Mouse (Mus musculus): Measurements from ENCODE around the gene Tsku.
A peak's percentile ranks its signal among the peaks of the same experiment; 100 is the strongest.

Tsku gene

DNA sequence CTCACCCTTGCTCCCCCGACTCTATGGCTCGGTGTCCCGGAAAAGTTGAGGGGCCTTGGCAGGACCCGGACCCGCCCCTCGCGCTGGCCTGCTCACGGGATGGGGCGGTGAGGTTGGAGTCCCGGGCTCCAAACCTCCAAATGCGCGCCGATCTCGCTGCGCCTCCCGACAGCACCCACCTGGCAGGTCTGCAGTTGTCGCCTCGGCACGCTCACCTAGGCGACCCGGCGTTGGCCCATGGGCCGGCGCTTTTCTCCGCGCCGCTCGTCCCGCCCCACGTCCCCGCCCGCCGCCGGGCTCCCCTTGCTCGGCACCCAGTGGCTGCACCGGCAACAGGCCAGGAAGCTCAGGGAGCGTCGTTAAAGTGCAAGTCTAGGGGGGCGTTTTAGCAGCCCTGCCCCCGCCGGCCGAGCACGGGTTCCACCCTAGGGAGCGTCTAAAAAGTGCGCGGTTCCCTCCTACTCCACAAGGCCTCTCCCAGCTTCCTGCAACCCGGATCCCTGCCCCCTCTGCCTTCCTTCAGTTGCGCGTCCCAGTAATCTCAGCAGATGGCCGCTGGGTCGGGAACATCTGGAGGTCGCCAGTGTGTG is at the start of gene Tsku:
Tsku (minus strand) TSS at position 266 of the 590 bp plus-strand sequence.
- peak; percentile 92 for DNase-seq (ENCODE audit: low spot score in 2 of 2)

DNA sequence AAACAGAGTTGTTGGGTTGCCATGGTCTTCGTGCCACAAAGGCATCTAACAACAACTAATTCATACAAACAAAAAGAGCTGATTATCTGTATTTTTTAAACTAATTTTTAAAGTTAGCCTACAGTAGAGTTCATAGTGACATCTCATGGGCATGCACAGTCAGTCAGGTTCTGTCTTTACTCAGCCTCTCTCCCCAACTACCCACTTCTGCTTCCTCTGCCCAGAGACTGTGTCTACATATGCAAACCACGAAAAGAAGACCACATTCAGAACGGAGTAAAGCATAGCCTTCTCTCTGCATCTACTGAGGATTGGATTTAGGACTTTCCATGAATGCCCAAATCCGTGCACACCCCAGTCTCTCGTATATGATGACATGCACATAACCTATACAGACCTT is 46.5 kb upstream of the Tsku start:
- DNase-seq (ENCODE audit: low spot score in 2 of 2), result no peak

DNA sequence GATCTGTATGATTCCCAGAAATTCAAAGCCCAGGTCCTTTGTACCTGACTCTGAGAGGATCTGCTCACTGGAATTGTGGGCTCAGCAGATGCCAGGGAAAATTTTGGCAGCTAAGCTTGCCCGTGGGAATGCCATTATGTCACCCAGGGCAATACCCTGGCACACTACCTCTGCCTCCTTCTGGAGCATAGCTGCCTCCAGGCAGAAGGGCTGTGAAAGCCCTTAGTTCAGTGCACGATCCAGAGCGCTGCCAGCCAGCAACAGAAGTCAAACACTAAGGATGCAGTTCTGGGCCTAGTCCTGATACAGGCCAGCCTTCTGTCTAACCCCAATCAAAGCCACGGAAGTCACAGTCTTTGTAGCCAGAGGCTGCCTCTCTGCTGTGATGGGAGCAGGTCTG is 42.9 kb upstream of the Tsku start:
- no peak for DNase-seq (ENCODE audit: low spot score in 2 of 2)

DNA sequence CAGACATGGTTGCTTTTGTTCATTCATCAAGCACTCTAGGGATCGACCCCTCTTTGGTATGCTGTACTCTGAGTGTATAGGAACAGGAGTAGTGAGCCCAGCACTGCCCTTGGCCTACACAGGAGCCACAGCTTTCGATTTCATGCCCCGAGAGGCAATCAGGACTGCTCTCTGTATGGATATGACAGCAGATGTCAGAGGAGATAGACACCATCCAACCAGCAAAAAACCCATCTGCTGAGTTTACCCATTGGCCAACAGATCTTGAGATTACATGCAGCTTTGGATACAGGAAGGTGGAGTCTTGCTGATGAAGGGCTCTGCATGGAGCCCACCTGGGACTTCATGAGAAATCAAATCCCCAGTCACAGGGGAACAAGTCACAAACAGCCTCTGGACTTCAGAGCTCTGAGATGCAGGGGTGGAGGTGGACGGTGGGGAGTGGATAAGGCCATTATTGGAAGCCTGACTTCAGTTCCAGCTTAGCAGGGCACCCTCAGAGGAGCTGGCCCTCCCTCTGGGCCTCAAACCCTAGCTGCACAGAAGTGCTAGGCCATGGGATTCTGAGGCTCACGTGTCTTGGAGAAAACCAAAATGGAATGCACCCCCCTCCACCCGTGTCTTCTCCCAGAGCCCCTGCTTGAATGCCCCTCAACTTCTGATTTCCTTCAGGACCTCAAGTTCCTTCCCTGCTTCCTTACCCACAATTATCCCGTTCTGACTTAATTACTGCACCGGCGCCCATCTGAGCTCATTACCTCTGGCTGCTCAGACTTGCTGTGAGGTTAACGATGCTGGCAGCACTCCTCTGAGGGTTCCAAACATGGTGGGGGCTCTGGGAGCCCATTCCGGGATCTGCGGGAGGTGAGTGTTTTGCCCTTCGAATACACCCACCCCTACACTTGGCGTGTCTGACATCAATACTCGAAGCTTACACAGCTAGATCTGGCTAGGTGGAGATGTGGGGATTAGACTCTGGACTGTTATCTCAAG is 41.8 kb upstream of the Tsku start:
- no peak for DNase-seq (ENCODE audit: low spot score in 2 of 2)

DNA sequence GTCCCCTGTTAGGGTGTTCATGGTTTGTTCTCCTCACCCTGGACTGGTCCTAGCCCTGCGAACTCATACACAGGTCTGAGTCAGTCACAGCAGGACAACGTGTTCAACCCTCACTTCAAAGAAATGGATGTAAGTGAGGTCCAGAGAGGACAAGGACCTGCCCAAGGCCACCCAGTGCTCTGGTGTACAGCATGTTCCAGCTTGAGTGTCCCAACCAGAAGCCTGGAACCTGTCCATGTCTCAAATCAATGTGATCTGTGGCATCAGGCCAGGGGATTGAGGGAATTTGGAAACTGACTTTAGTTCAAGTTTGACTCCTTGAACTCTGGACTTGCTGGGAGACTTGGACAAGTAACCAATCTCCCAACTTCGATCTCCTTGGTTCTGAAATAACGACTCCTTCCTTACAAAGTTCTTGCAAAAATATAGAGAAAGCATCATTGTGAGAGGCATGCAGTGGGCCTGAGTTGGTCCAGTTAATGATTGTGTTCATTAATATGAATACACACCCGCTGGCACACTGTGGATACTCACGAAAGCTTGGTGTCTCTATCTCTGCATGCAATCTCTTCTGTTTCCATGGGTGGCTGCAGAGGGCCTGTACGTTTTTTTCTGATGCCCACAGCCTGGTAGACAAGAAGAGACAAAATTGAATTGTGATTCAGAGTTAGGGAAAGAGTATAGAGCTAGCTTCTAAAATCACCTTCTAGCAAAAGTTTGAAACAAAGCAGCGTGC is 31.5 kb upstream of the Tsku start:
- DNase-seq (ENCODE audit: low spot score in 2 of 2), result no peak

DNA sequence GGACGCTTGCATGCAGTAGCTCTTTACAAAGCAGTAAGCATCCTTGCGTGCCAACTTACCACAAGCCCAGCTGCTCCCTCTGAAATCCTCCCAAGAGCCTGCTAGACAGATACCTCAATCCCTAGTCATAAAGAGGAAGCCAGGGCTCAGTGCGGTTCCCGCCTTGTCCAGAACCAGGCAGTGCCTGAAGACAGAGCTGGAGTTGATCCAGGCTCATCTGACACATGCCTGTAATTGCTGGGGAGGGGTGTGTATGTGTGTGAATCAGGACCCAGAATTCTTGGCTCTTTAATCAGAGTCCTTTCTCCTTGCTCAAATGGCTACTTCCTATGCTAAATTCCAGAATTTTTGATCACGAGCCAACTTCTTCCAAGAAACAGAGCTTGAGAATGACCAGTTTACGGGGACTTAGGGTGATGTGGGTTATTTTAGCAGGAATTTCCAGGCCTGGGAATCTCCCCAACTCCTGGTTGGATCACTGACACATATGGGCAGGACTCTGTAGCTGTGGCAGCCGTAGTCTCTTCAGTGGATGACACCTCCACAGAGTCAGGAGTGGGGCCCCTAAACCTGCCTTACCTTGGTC is 30.3 kb upstream of the Tsku start:
- peak in 1 of 2 experiments; percentile 33 for DNase-seq (ENCODE audit: low spot score in 2 of 2)

DNA sequence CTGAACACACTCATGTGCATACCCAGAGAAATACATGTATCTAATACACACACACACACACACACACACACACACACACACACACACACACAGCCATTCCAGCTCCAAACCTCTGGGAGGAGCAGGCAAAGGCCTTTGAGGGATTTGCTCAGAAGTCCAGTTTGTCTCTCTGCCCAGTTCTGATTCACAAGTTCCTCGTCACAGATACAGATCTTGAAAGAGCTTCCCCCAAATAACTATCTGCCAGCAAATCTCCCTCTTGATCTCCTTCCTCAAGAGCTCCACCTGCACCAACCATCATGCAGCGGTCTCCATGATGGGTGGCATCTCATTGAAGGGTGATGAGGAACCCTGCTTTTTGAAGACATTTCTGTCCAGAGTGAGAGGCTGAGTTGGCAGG is 29.4 kb upstream of the Tsku start:
- DNase-seq (ENCODE audit: low spot score in 2 of 2), result peak in 1 of 2 experiments; percentile 23

DNA sequence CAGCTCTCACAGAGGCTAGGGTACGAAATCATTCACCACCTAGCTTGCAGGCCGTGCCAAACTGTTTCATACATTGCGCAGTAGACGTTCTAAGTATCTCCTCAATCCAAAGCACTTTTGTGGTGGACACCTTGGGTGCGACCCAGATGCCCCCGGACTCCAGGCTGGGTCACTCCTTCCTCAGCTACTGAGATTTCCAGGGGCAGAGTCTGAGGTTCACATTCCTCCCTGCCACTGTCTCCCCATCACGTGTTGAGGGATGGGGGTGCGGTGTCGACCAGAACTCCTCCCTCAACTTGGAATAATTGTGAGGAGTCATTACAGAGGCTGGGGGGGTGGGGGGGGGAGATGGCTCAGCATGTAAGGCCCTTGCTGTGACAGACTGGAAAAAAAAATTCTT is 28.5 kb upstream of the Tsku start:
- no peak for DNase-seq (ENCODE audit: low spot score in 2 of 2)

DNA sequence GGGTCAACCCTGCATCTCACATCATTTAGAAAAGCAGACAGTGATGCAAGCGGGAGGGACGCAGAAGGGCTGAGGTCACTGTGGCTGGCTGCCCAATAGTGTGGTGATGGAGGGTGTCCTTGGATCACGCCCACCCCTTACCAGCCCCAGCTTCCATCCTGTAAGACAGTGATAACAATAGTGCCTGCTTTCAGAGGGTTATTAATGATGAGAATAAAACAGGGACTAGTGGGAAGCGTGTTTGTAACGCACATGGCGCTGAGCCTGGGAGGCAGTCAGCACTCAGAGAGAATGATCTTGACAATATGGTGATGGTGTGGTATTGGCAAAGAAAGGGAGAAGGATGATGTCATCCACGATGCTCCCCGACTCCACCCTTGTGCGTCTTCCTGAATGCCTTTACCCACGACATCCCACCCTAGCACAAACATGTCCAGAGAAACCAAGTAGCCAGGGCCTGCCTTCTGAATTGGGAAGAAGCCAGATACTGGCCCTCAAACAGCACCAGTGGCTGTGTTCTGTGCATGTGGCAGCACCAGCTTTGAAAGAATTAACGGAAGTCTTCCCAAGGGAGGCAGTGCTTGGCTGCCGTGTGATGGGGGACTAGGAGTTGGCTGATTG is 27.9 kb upstream of the Tsku start:
- peak; percentile 40 to 68 for DNase-seq (ENCODE audit: low spot score in 2 of 2)

DNA sequence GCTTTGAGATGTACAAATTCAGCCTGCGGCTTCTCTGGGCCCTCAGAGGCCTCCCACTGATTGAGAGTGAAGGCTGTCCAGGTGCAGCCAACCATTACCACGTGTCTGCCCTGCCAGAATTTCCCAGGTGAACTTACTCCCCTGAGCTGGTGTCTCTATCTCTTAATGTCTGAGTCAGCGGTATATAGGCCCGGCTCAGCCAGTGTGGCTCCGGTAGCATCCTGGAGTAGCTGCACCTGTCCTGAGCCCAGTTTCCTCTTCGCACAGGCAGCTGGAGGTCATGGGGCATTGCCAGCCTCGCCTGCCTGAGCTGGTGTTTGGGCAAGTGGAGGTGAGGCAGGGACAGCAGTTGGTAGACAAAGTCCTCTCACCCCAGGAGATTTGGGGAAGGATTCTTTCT is 26.1 kb upstream of the Tsku start:
- DNase-seq (ENCODE audit: low spot score in 2 of 2), result no peak

DNA sequence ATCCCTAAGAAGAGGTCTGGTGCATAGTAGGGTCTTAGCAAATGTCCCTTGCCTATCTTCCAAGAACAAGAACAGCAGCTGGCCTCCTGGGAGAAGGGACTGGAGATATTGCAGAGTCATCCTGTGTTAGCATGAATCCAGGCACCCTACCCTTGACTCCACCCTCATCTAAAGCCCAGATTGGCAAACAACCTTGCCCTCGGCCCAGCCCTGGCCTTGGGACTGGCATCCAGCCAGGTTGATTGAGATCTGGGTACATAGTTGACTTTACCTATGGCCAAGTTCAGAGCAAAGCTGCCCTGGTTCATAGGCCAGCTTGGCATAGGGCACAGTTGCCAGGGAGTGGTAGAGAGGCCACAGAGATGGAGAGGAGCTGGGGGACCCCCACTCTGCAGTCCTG is 24.0 kb upstream of the Tsku start:
- no peak for DNase-seq (ENCODE audit: low spot score in 2 of 2)

DNA sequence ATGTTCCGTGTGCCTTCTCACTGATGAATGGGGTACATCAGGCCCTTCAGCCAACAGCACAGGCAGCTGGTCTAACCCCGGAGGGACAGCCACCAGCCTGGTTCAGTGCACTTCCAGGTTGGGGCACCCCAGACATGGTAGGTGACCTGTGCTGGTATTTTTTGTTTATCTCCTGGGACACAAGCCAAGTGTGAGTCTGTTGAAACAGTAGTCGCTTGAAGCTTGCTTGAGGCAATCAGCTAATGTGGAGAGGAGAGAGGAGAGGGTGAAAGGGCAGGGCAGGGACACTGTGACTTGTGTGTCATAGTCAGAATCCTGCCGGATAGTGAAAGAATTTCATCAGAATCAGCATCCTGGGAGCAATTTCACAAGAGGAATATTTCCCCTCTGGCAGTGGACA is 22.2 kb upstream of the Tsku start:
- no peak for DNase-seq (ENCODE audit: low spot score in 2 of 2)

DNA sequence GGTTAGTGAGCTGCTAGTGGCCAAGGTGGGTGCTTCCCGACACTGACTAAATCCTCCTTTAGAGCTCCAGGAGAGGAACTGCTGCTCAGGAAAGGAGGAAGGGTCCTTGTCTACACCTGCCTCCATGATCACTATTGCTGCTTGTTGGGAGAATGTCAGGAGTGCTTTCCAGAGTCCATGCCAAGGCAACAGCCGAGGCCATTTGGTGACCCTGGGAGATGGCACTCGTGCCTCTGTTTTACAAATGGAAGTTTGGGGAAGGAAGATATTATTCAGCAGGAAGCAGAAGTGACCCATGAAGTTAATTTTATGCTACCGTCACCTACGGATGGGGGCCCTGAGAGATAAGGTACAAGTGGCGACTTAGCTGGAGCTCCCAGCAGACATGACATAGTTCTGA is 21.7 kb upstream of the Tsku start:
- DNase-seq (ENCODE audit: low spot score in 2 of 2), result no peak

DNA sequence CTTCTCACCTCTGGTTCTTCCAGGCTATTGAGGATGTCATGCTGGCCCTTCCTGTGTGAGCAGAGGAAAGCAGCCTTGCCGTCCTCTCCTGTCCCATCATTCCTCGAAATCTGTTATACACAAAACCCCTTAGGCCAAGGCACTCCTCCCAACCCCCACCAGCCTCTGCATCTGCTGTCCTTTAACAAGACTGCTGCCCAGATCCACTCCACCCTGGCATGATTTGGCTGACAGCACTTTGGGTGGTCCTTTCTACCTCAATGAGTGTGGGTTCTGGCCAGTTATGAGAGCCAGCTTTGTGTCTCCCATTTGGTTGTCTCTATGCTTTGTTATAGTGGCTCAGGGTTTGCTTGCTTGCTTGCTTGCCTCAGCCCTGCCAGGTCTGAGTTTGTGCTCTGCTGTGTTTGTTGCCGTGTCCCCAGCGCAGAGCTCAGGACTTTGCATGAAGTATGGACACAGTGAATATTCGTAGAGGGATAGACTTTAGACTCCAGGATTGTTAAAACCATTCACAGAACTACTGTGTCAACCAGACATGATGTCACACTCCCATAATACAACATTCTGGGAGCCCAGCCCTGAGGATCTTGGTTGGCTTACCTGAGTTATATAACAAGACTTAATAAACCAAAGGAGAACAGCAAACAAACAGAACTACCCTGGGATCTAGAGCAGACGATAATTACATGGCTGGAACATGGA is 19.2 kb upstream of the Tsku start:
- DNase-seq (ENCODE audit: low spot score in 2 of 2), result no peak

DNA sequence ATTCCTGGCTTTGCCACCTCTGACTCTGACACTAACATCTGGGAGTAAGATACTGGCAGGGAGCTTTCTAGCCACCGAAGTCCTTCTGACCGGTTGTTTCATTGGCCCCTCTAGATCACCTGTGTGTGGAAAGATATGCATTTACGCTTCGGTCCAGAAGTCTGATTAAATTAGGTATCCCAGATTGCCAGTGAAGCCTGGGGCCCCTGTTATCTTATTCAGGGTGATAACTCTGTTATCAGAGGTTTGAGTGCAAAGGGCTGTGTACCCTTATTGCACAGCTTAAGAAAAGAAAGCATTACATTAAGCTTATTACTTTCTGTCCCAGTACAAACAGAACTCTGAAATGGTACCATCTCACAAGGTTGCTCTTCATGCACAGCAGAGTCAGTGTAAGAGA is 18.1 kb upstream of the Tsku start:
- no peak for DNase-seq (ENCODE audit: low spot score in 2 of 2)

DNA sequence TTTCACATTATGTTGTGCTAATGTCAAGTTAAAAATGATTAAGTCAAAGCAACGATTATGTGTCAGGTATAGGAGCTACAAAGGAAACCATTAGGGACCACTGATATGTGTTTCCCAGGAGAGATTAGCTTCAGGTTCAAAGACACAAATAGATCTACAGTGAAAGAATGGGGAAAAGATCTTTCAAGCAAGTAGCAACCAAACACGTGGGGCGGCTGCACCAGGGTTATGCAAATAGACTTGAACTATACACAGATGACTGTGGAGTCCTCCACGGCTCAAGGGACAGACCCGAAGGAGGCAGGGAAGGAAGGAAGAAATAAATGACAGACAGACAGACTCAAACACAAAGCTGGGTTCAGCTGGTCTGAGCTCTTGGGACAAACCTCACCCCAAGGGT is 16.1 kb upstream of the Tsku start:
- no peak for DNase-seq (ENCODE audit: low spot score in 2 of 2)

DNA sequence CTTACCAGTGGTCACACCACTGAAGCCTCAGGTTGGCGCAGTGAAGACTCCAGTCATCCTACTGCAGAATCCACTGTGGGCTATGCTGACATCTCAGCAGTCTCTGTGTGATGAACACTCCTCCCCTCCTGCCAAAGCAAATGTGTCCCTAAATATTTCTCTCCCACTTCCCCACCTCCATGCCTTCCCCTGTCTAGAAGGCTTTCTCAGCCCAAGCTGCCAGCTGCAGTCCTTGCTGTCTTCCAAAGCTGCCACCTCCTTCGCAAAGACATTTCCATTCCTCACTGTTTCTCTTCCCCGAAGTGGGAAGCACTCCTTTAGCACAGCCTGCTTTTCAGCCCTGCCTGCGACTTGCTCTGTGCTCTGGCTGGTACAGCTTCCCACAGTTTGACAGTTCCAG is 10.0 kb upstream of the Tsku start:
- DNase-seq (ENCODE audit: low spot score in 2 of 2), result no peak

DNA sequence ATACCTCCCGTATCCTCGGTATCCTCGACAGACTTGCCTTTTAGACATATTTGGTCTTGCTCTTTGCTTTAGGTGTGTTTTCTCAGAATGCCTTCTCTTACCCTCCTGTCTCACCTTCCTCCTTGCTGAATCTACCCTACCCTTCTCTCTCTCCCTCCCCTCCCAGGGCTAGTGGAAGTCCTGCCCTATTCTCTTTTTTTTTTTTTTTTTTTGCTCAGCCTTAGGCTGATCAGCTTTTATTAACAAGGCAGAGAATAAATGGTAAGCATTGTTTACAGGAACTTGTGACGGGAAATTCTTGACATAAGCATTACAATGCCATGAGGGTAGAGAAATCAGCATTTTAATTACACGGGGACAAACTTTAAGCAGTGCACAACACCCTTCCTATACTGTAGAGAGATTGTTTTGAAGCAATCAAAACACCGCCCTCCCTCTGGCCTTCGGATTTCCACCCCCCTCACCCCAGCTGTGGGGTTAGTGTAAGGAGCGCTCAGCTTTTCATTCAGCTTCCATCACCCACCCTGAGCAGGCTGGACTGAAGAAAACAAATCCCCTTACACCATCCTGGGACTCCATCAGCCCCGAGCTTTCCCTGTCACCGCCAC is 8.7 kb upstream of the Tsku start:
- no peak for DNase-seq (ENCODE audit: low spot score in 2 of 2)

DNA sequence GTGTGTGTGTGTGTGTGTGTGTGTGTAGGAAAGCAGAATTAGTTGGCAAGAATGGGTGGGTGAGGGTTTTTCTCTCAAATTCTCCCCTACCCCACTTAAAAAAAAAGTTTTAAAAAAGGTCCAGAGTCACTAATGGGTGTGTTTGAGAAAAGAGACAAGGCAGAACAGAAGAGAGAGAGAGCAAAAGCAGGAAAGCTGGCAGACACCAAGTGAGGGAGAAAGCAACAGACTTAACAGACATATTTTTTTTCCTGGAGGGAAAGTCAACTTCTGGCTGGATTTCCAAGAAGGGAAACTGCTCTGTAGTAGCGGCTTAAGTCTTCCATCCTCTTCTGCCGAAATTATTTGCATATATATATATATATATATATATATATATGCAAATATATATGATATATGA is 534 bp upstream of the Tsku start:
- DNase-seq (ENCODE audit: low spot score in 2 of 2), result no peak

DNA sequence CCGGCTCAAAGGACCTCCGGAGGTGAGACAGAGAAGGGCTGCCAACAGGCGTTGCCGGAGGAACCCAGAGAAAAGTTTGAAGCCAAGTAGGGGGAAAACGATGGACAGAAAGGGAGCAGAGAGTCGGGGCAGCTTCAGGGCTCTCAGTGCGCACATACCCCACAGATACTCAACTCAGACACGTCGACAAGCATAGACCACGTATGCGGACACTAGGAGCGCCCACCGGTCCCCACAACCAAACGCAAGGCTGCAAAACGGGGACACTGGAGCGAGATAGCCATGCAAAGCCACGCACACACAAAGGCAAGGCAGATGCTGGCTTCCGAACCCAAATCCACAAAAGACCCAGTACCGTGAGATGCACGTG is 522 bp downstream of the Tsku start:
- no peak for DNase-seq (ENCODE audit: low spot score in 2 of 2)

All from heart, adult 9 months (tissue).